Mouse (Mus musculus) neural tube, embryonic 13.5 days (tissue): ENCODE results near the gene Sgo1. TPM values are rescaled to one million over a fixed set of nuclear protein-coding genes. Genes with fewer than 3 reads are reported as not detected.

ENCODE experiments used
- ATAC-seq: fragments of 200-750 bp; cut with Nextera tagmentation; 2 replicates; pipeline ENCODE4 v1.8.0; 2017; ENCODE audit warnings: low read depth, mild to moderate bottlenecking, moderate TSS enrichment, moderate library complexity
- H3K27ac ChIP-seq: fragments of 300-500 bp; sonication (generic); replicated peaks from 2 replicates; pipeline ENCODE4 v1.5.1; 2015; ENCODE audit warnings: moderate library complexity, mild to moderate bottlenecking, inconsistent platforms
- H3K27me3 ChIP-seq: fragments of 300-500 bp; sonication (generic); 2 replicates; pipeline ENCODE4 v1.6.1; 2015; ENCODE audit warnings: mild to moderate bottlenecking, inconsistent platforms
- H3K36me3 ChIP-seq: fragments of 300-500 bp; sonication (generic); 2 replicates; pipeline ENCODE4 v1.6.1; 2015; ENCODE audit warnings: mild to moderate bottlenecking, inconsistent platforms
- H3K4me1 ChIP-seq: fragments of 300-500 bp; sonication (generic); replicated peaks from 2 replicates; pipeline ENCODE4 v1.6.1; 2015; ENCODE audit warnings: inconsistent platforms
- H3K4me2 ChIP-seq: fragments of 300-500 bp; sonication (generic); 2 replicates; pipeline ENCODE4 v1.6.1; 2015; ENCODE audit warnings: inconsistent platforms, mild to moderate bottlenecking, moderate library complexity
- H3K4me3 ChIP-seq: fragments of 300-500 bp; sonication (generic); 2 replicates; pipeline ENCODE4 v1.5.1; 2015; ENCODE audit warnings: mild to moderate bottlenecking, inconsistent platforms
- H3K9ac ChIP-seq: fragments of 300-500 bp; sonication (generic); 2 replicates; pipeline ENCODE4 v1.6.1; 2015; ENCODE audit warnings: moderate library complexity, mild to moderate bottlenecking, inconsistent platforms
- H3K9me3 ChIP-seq: fragments of 300-500 bp; sonication (generic); 2 replicates; pipeline ENCODE4 v1.6.1; 2016; ENCODE audit warnings: inconsistent platforms
- WGBS: fragments of 180-500 bp; shearing (Covaris S2); methylation state at CpG from one replicate; pipeline ENCODE4 v1.1.7; 2015; 5-methylcytosine and 5-hydroxymethylcytosine counted together
- polyA plus RNA-seq: library from polyadenylated mRNA; unstranded; fragments of >200 nt; fragmentation: Nextera tagmentation; extraction: Ambion mirVana; gene quantifications from 2 replicates; pipeline ENCODE4 v1.2.1, GENCODE M21; 2015

The Sgo1 gene
- polyA plus RNA-seq, 1 experiment from 2014 or later = 8.2 TPM

- 80% methylated on average over 5 of the region's 5 CpGs for WGBS
- no peaks in the 10 kb centered on the region for H3K4me1 ChIP-seq
- no peak overlapping the region for H3K4me3 ChIP-seq
- ATAC-seq = no peak
- H3K9ac ChIP-seq = no peak overlapping the region
- H3K27ac ChIP-seq = no peak overlapping the region
- no peaks in the 10 kb centered on the region for H3K27me3 ChIP-seq
- no peaks in the 10 kb centered on the region for H3K9me3 ChIP-seq
- peaks cover 36% of the 10 kb centered on the region for H3K36me3 ChIP-seq
- H3K4me2 ChIP-seq = no peak overlapping the region
These were observed 61.0 kb downstream of the Sgo1 start for GRCm38 (mm10) chr17:53628131-53628530.

- Histone ChIP-seq H3K27ac (no peak overlapping the region), H3K27me3 (no peaks in the 10 kb centered on the region), H3K9ac (no peak overlapping the region), H3K4me1 (no peaks in the 10 kb centered on the region), H3K4me3 (no peak overlapping the region), H3K4me2 (no peak overlapping the region), H3K36me3 (peaks cover 30% of the 10 kb centered on the region), H3K9me3 (no peaks in the 10 kb centered on the region)
- 88% methylated on average over 4 of the region's 4 CpGs for WGBS
- no peak for ATAC-seq
These were observed 61.6 kb downstream of the Sgo1 start for GRCm38 (mm10) chr17:53627497-53627896.

- Histone ChIP-seq H3K4me2 (no peak overlapping the region), H3K9ac (no peak overlapping the region), H3K36me3 (peaks cover 21% of the 10 kb centered on the region), H3K27ac (no peak overlapping the region), H3K4me3 (no peak overlapping the region), H3K4me1 (no peaks in the 10 kb centered on the region), H3K9me3 (no peaks in the 10 kb centered on the region), H3K27me3 (no peaks in the 10 kb centered on the region)
- ATAC-seq = no peak
- WGBS = 84% methylated on average over 3 of the region's 3 CpGs
These were observed 63.0 kb downstream of the Sgo1 start for GRCm38 (mm10) chr17:53626160-53626559.

Other genes with a start within 250 kb of the Sgo1 start
- gene Efhb, start 226.0 kb downstream of the Sgo1 start, polyA plus RNA-seq = 0.29 and 0.37 TPM in 2 replicates
- gene Rab5a, start 210.1 kb downstream of the Sgo1 start, polyA plus RNA-seq = 107 and 127 TPM in 2 replicates
- 0.18 and 0.31 TPM in 2 replicates for gene Pp2d1, start 149.9 kb downstream of the Sgo1 start, polyA plus RNA-seq
- 6.4 and 7.3 TPM in 2 replicates for gene Kat2b, start 122.5 kb downstream of the Sgo1 start, polyA plus RNA-seq
- gene Sult1c2, start 157.0 kb upstream of the Sgo1 start, polyA plus RNA-seq = not detected in 2 replicates